Mouse (Mus musculus): Measurements from ENCODE around the gene H2afy.

The H2afy gene

GRCm38 (mm10) chr13:56112496-56112895 is 23.7 kb downstream of the H2afy start:
- DNase-seq (ENCODE audit: low spot score in 2 of 2) = no peak

- no peak for DNase-seq (ENCODE audit: low spot score in 2 of 2)
These were observed 24.6 kb downstream of the H2afy start for GRCm38 (mm10) chr13:56111601-56112000.

GRCm38 (mm10) chr13:56110694-56111531 is 25.2 kb downstream of the H2afy start:
- DNase-seq (ENCODE audit: low spot score in 2 of 2) = no peak

- no peak for DNase-seq (ENCODE audit: low spot score in 2 of 2)
These were observed 26.5 kb downstream of the H2afy start for GRCm38 (mm10) chr13:56109703-56110102.

- no peak for DNase-seq (ENCODE audit: low spot score in 2 of 2)
These were observed 27.2 kb downstream of the H2afy start for GRCm38 (mm10) chr13:56108849-56109519.

GRCm38 (mm10) chr13:56104971-56105391 is 31.2 kb downstream of the H2afy start:
- no peak for DNase-seq (ENCODE audit: low spot score in 2 of 2)

- peak in 1 of 2 experiments; percentile 65 for DNase-seq (ENCODE audit: low spot score in 2 of 2)
These were observed 32.1 kb downstream of the H2afy start for GRCm38 (mm10) chr13:56103796-56104746.

- DNase-seq (ENCODE audit: low spot score in 2 of 2) = no peak
These were observed 34.0 kb downstream of the H2afy start for GRCm38 (mm10) chr13:56102160-56102559.

- no peak for DNase-seq (ENCODE audit: low spot score in 2 of 2)
These were observed 40.5 kb downstream of the H2afy start for GRCm38 (mm10) chr13:56095601-56096195.

- no peak for DNase-seq (ENCODE audit: low spot score in 2 of 2)
These were observed 41.6 kb downstream of the H2afy start for GRCm38 (mm10) chr13:56094544-56094943.

- peak; percentile 69 to 78 for DNase-seq (ENCODE audit: low spot score in 2 of 2)
These were observed 42.5 kb downstream of the H2afy start for GRCm38 (mm10) chr13:56093680-56094079.

- no peak for DNase-seq (ENCODE audit: low spot score in 2 of 2)
These were observed 43.6 kb downstream of the H2afy start for GRCm38 (mm10) chr13:56092606-56093005.

- DNase-seq (ENCODE audit: low spot score in 2 of 2) = no peak
These were observed 45.6 kb downstream of the H2afy start for GRCm38 (mm10) chr13:56090597-56090996.

GRCm38 (mm10) chr13:56088602-56089001 is 47.6 kb downstream of the H2afy start:
- DNase-seq (ENCODE audit: low spot score in 2 of 2) = no peak

- no peak for DNase-seq (ENCODE audit: low spot score in 2 of 2)
These were observed 48.2 kb downstream of the H2afy start for GRCm38 (mm10) chr13:56087936-56088335.

- DNase-seq (ENCODE audit: low spot score in 2 of 2) = no peak
These were observed 51.8 kb downstream of the H2afy start for GRCm38 (mm10) chr13:56084146-56084905.

GRCm38 (mm10) chr13:56081656-56082055 is 54.5 kb downstream of the H2afy start:
- DNase-seq (ENCODE audit: low spot score in 2 of 2) = no peak

- no peak for DNase-seq (ENCODE audit: low spot score in 2 of 2)
These were observed 56.5 kb downstream of the H2afy start for GRCm38 (mm10) chr13:56079616-56080015.

GRCm38 (mm10) chr13:56078724-56079262 is 57.4 kb downstream of the H2afy start:
- DNase-seq (ENCODE audit: low spot score in 2 of 2) = no peak

- no peak for DNase-seq (ENCODE audit: low spot score in 2 of 2)
These were observed 60.2 kb downstream of the H2afy start for GRCm38 (mm10) chr13:56075930-56076329.

All from right cerebral cortex, postnatal 10 days (tissue).